Comparison of ENCODE assay signal across 8 mouse cellular contexts in the genomic region with DNA sequence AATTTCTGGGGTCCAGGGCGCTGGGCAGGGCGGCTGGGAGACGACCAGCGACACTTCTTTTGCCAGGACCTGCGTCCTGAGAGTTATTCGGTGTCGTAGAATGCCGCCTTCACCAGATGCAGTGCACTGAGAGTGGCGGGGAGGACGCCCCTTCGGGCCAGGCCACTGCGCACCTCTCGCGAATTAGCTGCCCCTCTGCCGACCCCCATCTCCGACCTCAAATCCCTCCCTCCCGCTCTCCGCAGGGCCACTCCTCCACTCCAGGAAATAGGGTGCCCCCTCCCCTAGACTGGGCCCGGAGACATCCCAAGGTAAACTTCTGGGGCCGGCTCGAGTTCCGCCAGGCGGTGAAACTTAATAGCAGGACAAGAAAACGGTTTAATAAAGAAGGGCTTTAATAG. TPM values are rescaled to one million over a fixed set of nuclear protein-coding genes. Genes with fewer than 3 reads are reported as not detected.
DNase-seq lines count a peak whose midpoint lies in the region; ATAC-seq and TF ChIP-seq lines count a peak whose summit lies in the region.

No protein-coding gene starts in this region.

- no peak for TF ChIP-seq CTCF in intestine, postnatal 0 days (IDR thresholded peaks at IDR 0.05; ENCODE audit: low read depth)

- H3K4me1 ChIP-seq in heart, embryonic 13.5 days = peaks cover 35% of the 10 kb centered on the region
- H3K4me1 ChIP-seq in intestine, postnatal 0 days (replicated peaks; ENCODE audit: control insufficient read depth, insufficient read depth, low read length) = no peaks in the 10 kb centered on the region

- peak overlapping the region; percentile 54 for H3K4me2 ChIP-seq in heart, embryonic 13.5 days
- peak overlapping the region; percentile 54 for H3K4me2 ChIP-seq in intestine, postnatal 0 days (replicated peaks; ENCODE audit: low read depth)

- no peaks in the 10 kb centered on the region for H3K36me3 ChIP-seq in heart, embryonic 13.5 days
- no peaks in the 10 kb centered on the region for H3K36me3 ChIP-seq in intestine, postnatal 0 days (ENCODE audit: control insufficient read depth, insufficient read depth)

- H3K9me3 ChIP-seq in heart, embryonic 13.5 days = no peaks in the 10 kb centered on the region
- no peaks in the 10 kb centered on the region for H3K9me3 ChIP-seq in intestine, postnatal 0 days (ENCODE audit: control insufficient read depth)

- peaks cover 99% of the 10 kb centered on the region for H3K27me3 ChIP-seq in heart, embryonic 13.5 days (replicated peaks)
- H3K27me3 ChIP-seq in intestine, postnatal 0 days (replicated peaks; ENCODE audit: control insufficient read depth, insufficient read depth, low read length) = peaks cover 92% of the 10 kb centered on the region

- no peak for DNase-seq in heart, adult 8-10 months (ENCODE audit: low spot score)
- DNase-seq in retina, embryonic 14.5 days (ENCODE audit: low spot score) = peak; percentile 9
- no peak for DNase-seq in retina, postnatal 1 day
- DNase-seq in adrenal gland, adult 2 months = no peak

- peak overlapping the region; percentile 35 for H3K4me3 ChIP-seq in heart, embryonic 13.5 days
- peak overlapping the region; percentile 29 for H3K4me3 ChIP-seq in intestine, postnatal 0 days (ENCODE audit: low read depth, low read length)

- 1% methylated on average over 24 of the region's 24 CpGs for WGBS in heart, embryonic 13.5 days
- 1% methylated on average over 24 of the region's 24 CpGs for WGBS in intestine, postnatal 0 days

- no peak for ATAC-seq in heart, embryonic 13.5 days (ENCODE audit: extremely low read depth, insufficient number of reproducible peaks, low FRiP score, low TSS enrichment)
- no peak for ATAC-seq in intestine, postnatal 0 days
- no peak for ATAC-seq in activated CD4-positive, CD25-positive, alpha-beta regulatory T cell, adult 4 months
- ATAC-seq in megakaryocyte progenitor cell, adult 5-6 weeks (replicated peaks; ENCODE audit: poor library complexity) = no peak

- no peak overlapping the region for H3K9ac ChIP-seq in heart, embryonic 13.5 days
- H3K9ac ChIP-seq in intestine, postnatal 0 days (ENCODE audit: low read depth, low read length) = no peak overlapping the region

- no peak overlapping the region for H3K27ac ChIP-seq in heart, embryonic 13.5 days (replicated peaks)
- no peak overlapping the region for H3K27ac ChIP-seq in intestine, postnatal 0 days (ENCODE audit: low read depth, low read length)

RNA-seq across cellular contexts. Expression of a gene that starts 6.2 kb away (rescaled TPM):
- polyA plus RNA-seq in heart, embryonic 13.5 days (2015; fragmentation: Nextera tagmentation; extraction: Ambion mirVana) = 0.05 TPM in 1 of 2 replicates, not detected in the other
- under 1 TPM in 1 of 4 experiments, not detected in 3; 0.09 TPM for total RNA-seq in heart, adult 8-10 months (2022)
- polyA plus RNA-seq in intestine, postnatal 0 days (2015; fragmentation: Nextera tagmentation; extraction: Ambion mirVana) = not detected in 2 replicates
- not detected for polyA plus RNA-seq in activated CD4-positive, CD25-positive, alpha-beta regulatory T cell, adult 4 months (2017; shearing (Covaris generic))
- not detected in 2 replicates for total RNA-seq in megakaryocyte progenitor cell, adult 5-6 weeks (2015)
- total RNA-seq in megakaryocyte progenitor cell, adult 5-6 weeks (2017) = not detected in 2 replicates
- total RNA-seq in adrenal gland, adult 2 months (2021) = not detected
- 1.0 and 1.2 TPM in 2 replicates for polyA plus RNA-seq in adrenal gland, adult 2 months (2012; rRNA removed)
